Mouse (Mus musculus): ENCODE measurements around the gene Kat7. TPM values are rescaled to one million over a fixed set of nuclear protein-coding genes. Genes with fewer than 3 reads are reported as not detected.

Gene Kat7
- polyA plus RNA-seq, 1 experiment from 2014 or later = 83.4 TPM

DNA sequence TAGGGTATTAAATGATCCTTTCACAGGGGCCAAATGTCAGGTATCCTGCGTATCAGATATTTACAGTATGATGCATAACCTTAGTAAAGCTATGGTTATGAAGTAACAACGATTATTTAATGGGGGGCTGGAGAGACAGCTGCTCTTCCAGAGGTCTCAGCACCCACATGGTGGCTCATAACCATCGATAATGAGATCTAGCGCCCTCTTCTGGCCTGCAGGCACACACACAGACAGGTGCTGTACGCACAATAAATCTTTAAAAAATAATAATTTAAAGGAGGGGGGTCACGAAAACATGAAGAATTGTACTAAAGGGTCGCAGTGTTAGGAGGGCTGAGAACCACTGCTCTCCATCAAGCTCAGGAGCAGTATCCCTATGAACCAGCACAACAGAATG is 4.4 kb downstream of the Kat7 start:
- Histone ChIP-seq H3K4me1 (peaks cover 16% of the 10 kb centered on the region), H3K27ac (no peak overlapping the region), H3K9ac (no peak overlapping the region), H3K4me3 (replicated peaks) (no peak overlapping the region), H3K36me3 (peaks cover 55% of the 10 kb centered on the region), H3K4me2 (no peak overlapping the region), H3K9me3 (replicated peaks) (no peaks in the 10 kb centered on the region), H3K27me3 (no peaks in the 10 kb centered on the region)
- 90% methylated on average over 7 of the region's 7 CpGs for WGBS
- no peak for ATAC-seq (replicated peaks; ENCODE audit: low FRiP score)

DNA sequence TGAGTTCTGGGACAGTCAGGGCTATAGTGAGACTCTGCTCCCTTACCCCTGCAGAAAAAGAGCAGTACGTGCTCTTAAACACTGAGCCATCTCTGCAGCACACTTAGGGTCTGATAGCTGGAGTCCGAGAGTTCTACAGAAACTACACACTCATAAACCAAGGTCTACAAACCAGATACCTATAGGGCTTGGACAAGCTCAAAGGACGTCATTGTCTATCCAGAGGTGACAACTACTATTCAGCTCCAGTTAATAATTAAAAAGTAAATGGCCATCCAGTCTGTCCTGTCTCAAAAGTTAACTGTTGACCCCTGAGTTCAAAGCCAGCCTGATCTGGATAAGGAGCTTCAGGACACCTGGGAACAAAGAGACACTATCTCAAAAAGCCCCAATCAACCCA is 8.3 kb downstream of the Kat7 start:
- WGBS = 92% methylated on average over 3 of the region's 3 CpGs
- Histone ChIP-seq H3K36me3 (peaks cover 91% of the 10 kb centered on the region), H3K9me3 (replicated peaks) (no peaks in the 10 kb centered on the region), H3K27me3 (no peaks in the 10 kb centered on the region), H3K27ac (no peak overlapping the region), H3K4me2 (no peak overlapping the region), H3K4me3 (replicated peaks) (no peak overlapping the region), H3K9ac (no peak overlapping the region), H3K4me1 (no peaks in the 10 kb centered on the region)
- no peak for ATAC-seq (replicated peaks; ENCODE audit: low FRiP score)

DNA sequence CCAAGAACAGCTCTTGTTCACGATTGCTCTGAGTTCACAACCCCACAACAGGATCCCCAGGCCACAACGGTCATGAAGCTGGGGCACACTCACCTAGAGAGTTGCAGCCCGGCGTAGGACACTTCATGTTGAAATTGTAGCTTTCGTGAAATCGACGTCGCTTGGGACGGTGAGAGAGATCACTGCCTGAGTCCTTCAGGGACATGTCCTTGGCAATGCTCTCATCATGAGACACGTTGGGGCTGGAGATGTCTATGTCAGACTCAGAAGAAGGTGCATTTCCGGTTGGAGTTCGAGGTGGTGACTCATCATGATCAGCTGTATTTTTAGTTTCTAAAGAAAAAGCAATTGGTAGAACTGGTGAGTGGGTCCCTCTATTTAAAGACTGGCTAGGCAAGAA is 10.2 kb downstream of the Kat7 start:
- Histone ChIP-seq H3K4me1 (no peaks in the 10 kb centered on the region), H3K27ac (no peak overlapping the region), H3K4me2 (no peak overlapping the region), H3K9ac (no peak overlapping the region), H3K4me3 (replicated peaks) (no peak overlapping the region), H3K9me3 (replicated peaks) (no peaks in the 10 kb centered on the region), H3K36me3 (peaks cover 87% of the 10 kb centered on the region), H3K27me3 (no peaks in the 10 kb centered on the region)
- WGBS = 92% methylated on average over 12 of the region's 12 CpGs
- ATAC-seq (replicated peaks; ENCODE audit: low FRiP score) = no peak

DNA sequence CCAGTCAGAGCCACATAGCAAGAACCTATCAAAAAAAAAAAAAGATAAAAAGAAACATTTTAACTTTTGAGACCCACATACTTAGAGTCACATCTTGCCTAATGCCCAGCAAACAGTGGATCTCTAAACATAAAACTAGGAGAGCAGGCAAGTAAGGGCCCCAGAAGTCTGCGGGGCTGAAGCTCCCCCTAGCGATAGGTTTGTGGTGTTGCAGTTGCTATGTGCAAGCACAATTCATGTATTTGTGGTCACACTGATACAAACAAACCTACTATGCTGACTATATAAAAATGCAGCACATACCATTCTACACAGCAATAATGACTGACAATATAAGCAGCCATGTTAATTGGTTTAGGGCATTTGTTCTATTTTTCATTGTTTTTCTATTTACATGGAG is 11.9 kb downstream of the Kat7 start:
- Histone ChIP-seq H3K4me3 (replicated peaks) (no peak overlapping the region), H3K36me3 (peaks cover 87% of the 10 kb centered on the region), H3K27ac (no peak overlapping the region), H3K9me3 (replicated peaks) (no peaks in the 10 kb centered on the region), H3K4me1 (no peaks in the 10 kb centered on the region), H3K27me3 (no peaks in the 10 kb centered on the region), H3K9ac (no peak overlapping the region), H3K4me2 (no peak overlapping the region)
- WGBS = 22% methylated on average over 2 of the region's 2 CpGs
- no peak for ATAC-seq (replicated peaks; ENCODE audit: low FRiP score)

DNA sequence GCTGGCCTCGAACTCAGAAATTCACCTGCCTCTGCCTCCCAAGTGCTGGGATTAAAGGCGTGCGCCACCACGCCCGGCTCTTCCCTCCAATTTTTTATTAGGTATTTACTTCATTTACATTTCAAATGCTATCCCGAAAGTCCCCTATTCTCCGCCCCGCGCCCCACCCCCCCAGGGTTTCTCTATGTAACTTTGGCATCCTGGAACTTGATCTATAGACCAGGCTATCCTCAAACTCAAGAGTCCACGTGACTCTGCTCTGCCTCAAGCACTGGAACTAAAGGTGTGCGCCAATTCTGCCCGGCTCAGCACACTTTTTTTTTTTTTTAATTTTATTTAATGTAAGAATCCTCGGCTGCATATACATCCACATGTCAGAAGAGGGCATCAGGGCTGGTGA is 14.3 kb downstream of the Kat7 start:
- H3K27me3 ChIP-seq = no peaks in the 10 kb centered on the region
- H3K9ac ChIP-seq = no peak overlapping the region
- no peaks in the 10 kb centered on the region for H3K9me3 ChIP-seq (replicated peaks)
- 94% methylated on average over 13 of the region's 13 CpGs for WGBS
- no peak for ATAC-seq (replicated peaks; ENCODE audit: low FRiP score)
- no peak overlapping the region for H3K4me2 ChIP-seq
- no peaks in the 10 kb centered on the region for H3K4me1 ChIP-seq
- no peak overlapping the region for H3K4me3 ChIP-seq (replicated peaks)
- no peak overlapping the region for H3K27ac ChIP-seq
- peaks cover 87% of the 10 kb centered on the region for H3K36me3 ChIP-seq

DNA sequence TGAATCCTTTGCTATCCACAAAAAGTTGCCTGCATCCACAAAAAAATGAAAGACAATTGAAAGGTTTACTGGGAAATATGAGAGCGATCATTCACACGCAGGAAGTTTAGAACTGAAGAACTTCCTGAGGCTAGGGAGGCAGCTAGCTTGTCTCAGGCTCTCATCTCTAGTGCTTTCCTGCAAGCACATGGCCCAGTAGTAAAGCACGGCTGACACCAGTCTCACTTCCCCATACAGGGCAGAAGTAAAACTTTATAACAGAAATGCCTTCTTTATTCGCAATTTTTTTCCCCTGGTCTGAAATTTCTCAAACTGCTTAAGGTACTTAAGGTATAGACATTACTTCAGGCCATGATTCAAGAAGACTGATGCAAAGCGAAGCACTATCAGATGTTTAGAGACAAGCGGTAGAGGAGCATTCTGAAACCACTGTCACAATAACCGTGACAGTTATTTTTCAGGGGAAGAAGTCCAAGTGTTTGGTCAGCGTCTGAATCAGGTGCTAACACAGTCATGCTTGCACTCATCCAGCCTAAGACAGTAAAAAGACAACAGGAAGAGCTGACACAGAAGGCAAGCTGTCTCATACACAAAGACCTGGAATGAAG is 16.9 kb downstream of the Kat7 start:
- no peak overlapping the region for H3K9ac ChIP-seq
- WGBS = 87% methylated on average over 8 of the region's 8 CpGs
- no peak overlapping the region for H3K4me2 ChIP-seq
- H3K27me3 ChIP-seq = no peaks in the 10 kb centered on the region
- no peak for ATAC-seq (replicated peaks; ENCODE audit: low FRiP score)
- no peaks in the 10 kb centered on the region for H3K4me1 ChIP-seq
- H3K36me3 ChIP-seq = peaks cover 88% of the 10 kb centered on the region
- H3K27ac ChIP-seq = no peak overlapping the region
- H3K9me3 ChIP-seq (replicated peaks) = no peaks in the 10 kb centered on the region
- H3K4me3 ChIP-seq (replicated peaks) = no peak overlapping the region

DNA sequence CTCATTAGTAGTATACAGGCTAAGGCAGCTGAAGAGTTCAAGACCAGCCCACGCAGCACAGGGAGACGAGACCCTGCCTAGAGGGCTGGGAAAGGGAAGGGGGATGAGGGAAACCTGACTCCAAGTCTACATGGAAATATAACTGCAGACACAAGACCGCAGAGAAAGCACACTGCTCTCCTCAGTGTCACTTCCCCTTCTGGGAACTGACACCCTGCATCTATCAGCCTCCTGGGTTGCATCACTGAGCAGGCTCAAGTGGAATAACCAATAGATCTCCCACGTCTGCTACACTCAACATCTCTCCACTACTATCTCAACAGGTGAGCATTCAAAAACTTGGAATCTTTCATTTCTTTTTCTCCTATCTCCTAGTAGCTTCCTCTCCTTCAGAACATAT is 18.0 kb downstream of the Kat7 start:
- Histone ChIP-seq H3K9ac (no peak overlapping the region), H3K36me3 (peaks cover 88% of the 10 kb centered on the region)
- 76% methylated on average over 4 of the region's 4 CpGs for WGBS

DNA sequence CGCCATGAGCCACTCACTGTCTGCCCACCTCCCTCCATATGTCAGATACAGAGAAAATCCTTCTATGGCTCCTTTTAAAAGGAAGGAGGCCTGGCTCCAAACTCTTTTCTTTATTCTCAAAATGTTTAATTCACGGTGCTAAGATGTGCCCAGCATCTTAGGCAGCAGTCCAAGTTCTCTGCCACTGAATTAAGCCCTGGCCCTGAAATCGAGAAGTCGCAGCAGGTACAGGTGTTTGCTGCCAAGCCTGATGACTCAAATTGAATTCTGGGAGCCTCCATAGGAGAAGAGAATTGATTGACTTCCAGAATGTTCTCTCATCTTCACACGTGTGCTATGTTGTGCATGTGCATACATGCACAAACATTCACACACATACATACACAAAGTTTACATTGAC is 27.7 kb downstream of the Kat7 start:
- no peak for ATAC-seq (replicated peaks; ENCODE audit: low FRiP score)
- Histone ChIP-seq H3K4me3 (replicated peaks) (no peak overlapping the region), H3K27me3 (no peaks in the 10 kb centered on the region), H3K9me3 (replicated peaks) (no peaks in the 10 kb centered on the region), H3K27ac (no peak overlapping the region), H3K9ac (no peak overlapping the region), H3K4me1 (no peaks in the 10 kb centered on the region), H3K4me2 (no peak overlapping the region), H3K36me3 (peaks cover 99% of the 10 kb centered on the region)
- WGBS = 95% methylated on average over 5 of the region's 5 CpGs

More for the DNA sequence above, 18.0 kb downstream of the Kat7 start:
- H3K9me3 ChIP-seq (replicated peaks) = no peaks in the 10 kb centered on the region
- no peaks in the 10 kb centered on the region for H3K27me3 ChIP-seq
- no peak overlapping the region for H3K27ac ChIP-seq
- no peak for ATAC-seq (replicated peaks; ENCODE audit: low FRiP score)
- H3K4me1 ChIP-seq = no peaks in the 10 kb centered on the region
- no peak overlapping the region for H3K4me2 ChIP-seq
- no peak overlapping the region for H3K4me3 ChIP-seq (replicated peaks)

DNA sequence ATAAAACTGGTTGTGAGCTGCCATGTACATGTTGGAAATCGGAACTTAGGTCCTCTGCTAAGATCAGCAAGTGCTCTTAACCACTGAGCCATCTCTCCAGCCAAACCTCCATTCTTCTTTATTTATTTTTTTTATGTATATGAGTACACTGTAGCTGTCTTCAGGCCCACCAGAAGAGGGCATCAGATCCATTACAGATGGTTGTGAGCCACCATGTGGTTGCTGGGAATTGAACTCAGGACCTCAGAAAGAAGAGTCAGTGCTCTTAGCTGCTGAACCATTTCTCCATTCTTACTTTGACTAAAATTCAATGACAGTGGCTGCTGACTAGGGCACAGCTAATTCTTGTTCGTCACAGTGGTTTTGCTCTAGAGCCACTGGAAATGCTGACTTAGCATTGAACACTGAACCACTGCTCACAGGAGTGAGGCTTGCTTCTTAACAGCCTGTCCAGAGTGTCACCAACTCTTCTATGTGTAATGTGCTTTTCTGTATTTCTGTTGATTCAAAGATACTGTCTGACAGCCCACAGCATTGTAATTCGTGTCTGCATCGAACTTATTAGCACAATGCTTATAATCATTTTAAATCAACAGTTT is 30.9 kb downstream of the Kat7 start:
- Histone ChIP-seq H3K36me3 (peaks cover 100% of the 10 kb centered on the region), H3K9ac (no peak overlapping the region), H3K27me3 (no peaks in the 10 kb centered on the region), H3K27ac (no peak overlapping the region), H3K4me3 (replicated peaks) (no peak overlapping the region), H3K4me2 (no peak overlapping the region), H3K4me1 (no peaks in the 10 kb centered on the region), H3K9me3 (replicated peaks) (no peaks in the 10 kb centered on the region)
- ATAC-seq (replicated peaks; ENCODE audit: low FRiP score) = no peak
- 90% methylated on average over 4 of the region's 4 CpGs for WGBS

DNA sequence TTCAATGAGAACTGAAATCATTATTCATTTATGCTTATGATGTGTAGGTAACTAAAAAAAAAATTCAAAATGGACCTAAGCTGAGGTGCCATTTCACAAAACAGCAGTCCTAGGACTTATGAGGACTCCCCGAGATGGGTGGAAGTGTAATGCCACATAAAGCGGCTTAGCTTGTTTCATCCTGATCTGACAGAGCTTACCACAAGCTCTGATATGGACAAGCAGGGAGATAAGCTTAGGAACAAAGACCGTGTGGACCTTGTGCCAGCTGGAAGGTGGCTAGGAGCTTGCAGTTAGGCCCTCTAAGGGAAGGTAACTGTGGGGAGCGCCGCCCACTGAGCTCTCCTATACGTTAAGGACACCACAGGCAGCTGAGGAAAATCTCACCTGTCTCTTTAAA is 34.0 kb downstream of the Kat7 start:
- Histone ChIP-seq H3K4me3 (replicated peaks) (no peak overlapping the region), H3K9ac (no peak overlapping the region), H3K4me2 (no peak overlapping the region), H3K36me3 (peaks cover 100% of the 10 kb centered on the region), H3K4me1 (no peaks in the 10 kb centered on the region), H3K27me3 (no peaks in the 10 kb centered on the region), H3K9me3 (replicated peaks) (no peaks in the 10 kb centered on the region), H3K27ac (no peak overlapping the region)
- WGBS = 90% methylated on average over 6 of the region's 6 CpGs
- ATAC-seq (replicated peaks; ENCODE audit: low FRiP score) = no peak

DNA sequence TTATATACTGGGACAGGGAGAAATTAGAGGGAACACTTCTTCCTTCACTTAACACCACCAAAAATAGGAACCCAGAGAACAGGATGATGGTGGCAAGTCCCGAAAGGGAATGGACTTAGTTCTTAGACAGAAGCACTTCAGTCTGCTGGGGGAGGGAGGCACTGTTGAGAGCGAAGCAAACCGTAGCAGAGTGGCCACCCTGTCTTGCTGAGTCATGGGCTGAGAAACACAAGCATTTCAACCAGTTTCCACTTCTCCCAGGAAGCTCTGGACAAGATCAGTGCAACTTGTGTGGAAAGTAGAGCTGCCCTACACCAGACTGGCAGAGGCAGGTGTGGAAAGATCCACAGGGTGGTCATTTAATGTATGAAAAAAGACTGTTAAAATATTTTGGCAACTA is 35.4 kb downstream of the Kat7 start:
- ATAC-seq (replicated peaks; ENCODE audit: low FRiP score) = no peak
- no peak overlapping the region for H3K4me2 ChIP-seq
- H3K4me1 ChIP-seq = no peaks in the 10 kb centered on the region
- no peak overlapping the region for H3K9ac ChIP-seq
- H3K4me3 ChIP-seq (replicated peaks) = no peak overlapping the region
- WGBS = 94% methylated on average over 3 of the region's 3 CpGs
- H3K9me3 ChIP-seq (replicated peaks) = no peaks in the 10 kb centered on the region
- H3K27ac ChIP-seq = no peak overlapping the region
- H3K27me3 ChIP-seq = no peaks in the 10 kb centered on the region
- H3K36me3 ChIP-seq = peaks cover 100% of the 10 kb centered on the region

DNA sequence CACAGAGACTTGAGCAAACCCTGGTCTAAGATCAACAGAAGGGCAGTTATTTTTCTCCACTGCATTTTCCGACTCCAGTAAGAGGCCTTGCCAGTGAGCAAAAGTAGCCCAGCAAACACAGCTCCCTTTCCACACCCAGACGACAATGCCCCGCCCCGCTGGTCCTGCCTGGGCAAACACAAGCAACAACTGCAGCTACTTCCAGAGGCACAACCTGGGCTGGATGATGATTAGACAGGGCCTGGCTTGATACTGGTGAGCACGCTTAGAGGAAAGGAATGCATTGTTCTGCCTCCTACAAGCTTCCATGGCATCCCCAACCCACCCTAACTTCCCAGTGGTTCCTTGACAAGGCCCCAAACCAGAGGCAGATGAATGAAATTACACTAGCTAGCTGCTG is 36.4 kb downstream of the Kat7 start:
- H3K4me1 ChIP-seq = no peaks in the 10 kb centered on the region
- peaks cover 100% of the 10 kb centered on the region for H3K36me3 ChIP-seq
- H3K27ac ChIP-seq = no peak overlapping the region
- H3K9ac ChIP-seq = no peak overlapping the region
- no peaks in the 10 kb centered on the region for H3K9me3 ChIP-seq (replicated peaks)
- H3K4me3 ChIP-seq (replicated peaks) = no peak overlapping the region
- no peaks in the 10 kb centered on the region for H3K27me3 ChIP-seq
- WGBS = 92% methylated on average over 5 of the region's 5 CpGs
- no peak overlapping the region for H3K4me2 ChIP-seq
- ATAC-seq (replicated peaks; ENCODE audit: low FRiP score) = no peak
